Mouse (Mus musculus) forebrain, embryonic 16.5 days (tissue): ENCODE results near the gene Foxf1. TPM values are rescaled to one million over a fixed set of nuclear protein-coding genes. Genes with fewer than 3 reads are reported as not detected.

Experiments
- ATAC-seq: fragments of 200-750 bp; cut with Nextera tagmentation; 2 replicates; pipeline ENCODE4 v1.8.0; 2017; ENCODE audit warnings: mild to moderate bottlenecking, moderate library complexity
- H3K27ac ChIP-seq: fragments of 300-500 bp; sonication (generic); 2 replicates; pipeline ENCODE4 v1.5.1; 2014; ENCODE audit warnings: low read length, control low read depth
- H3K27me3 ChIP-seq: fragments of 300-500 bp; sonication (generic); replicated peaks from 2 replicates; pipeline ENCODE4 v1.6.1; 2014; ENCODE audit warnings: low read length; ENCODE audit not compliant: control insufficient read depth, insufficient read depth
- H3K36me3 ChIP-seq: fragments of 300-500 bp; sonication (generic); 2 replicates; pipeline ENCODE4 v1.6.1; 2014; ENCODE audit not compliant: control insufficient read depth, insufficient read depth
- H3K4me1 ChIP-seq: fragments of 300-500 bp; sonication (generic); replicated peaks from 2 replicates; pipeline ENCODE4 v1.6.1; 2014; ENCODE audit warnings: low read length; ENCODE audit not compliant: control insufficient read depth, insufficient read depth
- H3K4me2 ChIP-seq: fragments of 300-500 bp; sonication (generic); 2 replicates; pipeline ENCODE4 v1.6.1; 2014; ENCODE audit warnings: mild to moderate bottlenecking, low read length, control low read depth
- H3K4me3 ChIP-seq: fragments of 300-500 bp; sonication (generic); replicated peaks from 2 replicates; pipeline ENCODE4 v1.5.1; 2014; ENCODE audit warnings: mild to moderate bottlenecking, low read length, control low read depth
- H3K9ac ChIP-seq: fragments of 300-500 bp; sonication (generic); replicated peaks from 2 replicates; pipeline ENCODE4 v1.6.1; 2014; ENCODE audit warnings: low read depth, low read length, control low read depth
- H3K9me3 ChIP-seq: fragments of 300-500 bp; sonication (generic); 2 replicates; pipeline ENCODE4 v1.6.1; 2016; ENCODE audit warnings: low read length; ENCODE audit not compliant: control insufficient read depth
- WGBS: fragments of 180-500 bp; shearing (Covaris S2); extraction: QIAGEN DNeasy Blood & Tissue Kit; methylation state at CpG from one replicate; pipeline ENCODE4 v1.1.7; 2014; 5-methylcytosine and 5-hydroxymethylcytosine counted together
- polyA plus RNA-seq: library from polyadenylated mRNA; unstranded; fragments of >200 nt; fragmentation: Nextera tagmentation; extraction: Ambion mirVana; gene quantifications from 2 replicates; pipeline ENCODE4 v1.2.1, GENCODE M21; 2015

Gene Foxf1
- polyA plus RNA-seq, 1 experiment from 2014 or later: 0.91 TPM

DNA sequence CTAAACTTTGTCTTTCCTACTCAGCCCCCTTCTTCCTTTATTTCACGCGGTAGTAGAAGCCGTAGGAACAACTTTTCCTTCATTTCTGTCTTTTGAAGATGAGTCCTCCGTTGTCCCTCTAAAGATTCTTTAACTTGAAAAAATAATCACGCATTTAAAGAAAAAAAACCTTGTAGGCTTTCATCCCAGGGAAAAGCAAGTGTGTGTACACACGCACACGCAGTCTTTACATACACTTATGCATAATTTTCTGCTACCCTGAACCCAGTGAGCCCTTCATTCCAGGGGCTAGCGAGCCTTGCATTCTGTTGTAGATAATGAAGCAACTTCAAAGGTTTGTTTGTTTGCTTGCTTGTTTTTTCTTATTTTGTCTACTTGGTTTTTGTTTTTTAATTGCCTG, 4.1 kb downstream of the Foxf1 start:
- Histone ChIP-seq H3K9ac (no peak overlapping the region), H3K27ac (no peak overlapping the region), H3K4me2 (no peak overlapping the region), H3K27me3 (peaks cover 89% of the 10 kb centered on the region), H3K9me3 (no peaks in the 10 kb centered on the region), H3K4me1 (peaks cover 16% of the 10 kb centered on the region), H3K36me3 (no peaks in the 10 kb centered on the region), H3K4me3 (no peak overlapping the region)
- 3% methylated on average over 8 of the region's 8 CpGs for WGBS
- no peak for ATAC-seq

DNA sequence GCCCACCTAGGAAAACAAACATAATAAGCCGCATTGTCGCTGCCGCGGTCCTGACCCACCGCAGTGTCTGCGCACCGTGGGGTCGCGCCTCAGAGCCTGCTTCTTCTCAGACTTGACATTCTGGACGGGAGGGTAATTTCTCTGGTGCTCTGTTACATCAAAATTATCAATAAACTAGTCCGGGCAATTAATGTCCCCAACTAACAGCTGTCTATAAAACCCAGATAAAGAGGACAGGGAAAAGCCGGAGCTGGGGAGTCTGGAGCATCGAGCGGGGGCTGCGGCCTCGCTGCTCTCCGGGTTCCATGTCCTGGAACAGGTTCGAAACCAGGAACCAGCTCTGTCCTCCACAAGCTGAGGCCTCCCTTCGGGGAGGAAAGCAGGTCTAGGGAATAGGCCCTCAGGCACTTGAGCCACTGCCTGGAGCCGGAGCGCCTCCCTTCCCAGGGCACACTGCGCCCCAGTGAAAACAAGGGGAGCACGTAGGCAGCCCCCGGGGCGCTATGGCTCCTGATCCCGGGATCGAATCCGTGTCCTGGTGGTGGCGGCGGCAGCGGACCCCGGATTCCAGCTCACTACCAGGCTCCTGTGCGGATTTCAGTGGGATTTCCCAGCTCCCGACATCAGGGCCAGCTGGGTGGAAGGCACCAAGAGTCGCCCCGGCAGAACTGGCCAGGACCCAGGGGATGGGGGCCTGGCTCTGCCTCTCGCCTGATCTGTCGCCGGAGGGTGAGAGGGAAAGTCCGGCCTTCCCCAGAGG, 4.9 kb downstream of the Foxf1 start:
- H3K9ac ChIP-seq: no peak overlapping the region
- H3K4me1 ChIP-seq: peaks cover 9% of the 10 kb centered on the region
- no peaks in the 10 kb centered on the region for H3K36me3 ChIP-seq
- under 1% methylated on average over 38 of the region's 40 CpGs for WGBS
- no peak overlapping the region for H3K4me3 ChIP-seq
- no peak overlapping the region for H3K4me2 ChIP-seq
- H3K9me3 ChIP-seq: no peaks in the 10 kb centered on the region
- no peak for ATAC-seq
- H3K27ac ChIP-seq: no peak overlapping the region
- peaks cover 88% of the 10 kb centered on the region for H3K27me3 ChIP-seq

DNA sequence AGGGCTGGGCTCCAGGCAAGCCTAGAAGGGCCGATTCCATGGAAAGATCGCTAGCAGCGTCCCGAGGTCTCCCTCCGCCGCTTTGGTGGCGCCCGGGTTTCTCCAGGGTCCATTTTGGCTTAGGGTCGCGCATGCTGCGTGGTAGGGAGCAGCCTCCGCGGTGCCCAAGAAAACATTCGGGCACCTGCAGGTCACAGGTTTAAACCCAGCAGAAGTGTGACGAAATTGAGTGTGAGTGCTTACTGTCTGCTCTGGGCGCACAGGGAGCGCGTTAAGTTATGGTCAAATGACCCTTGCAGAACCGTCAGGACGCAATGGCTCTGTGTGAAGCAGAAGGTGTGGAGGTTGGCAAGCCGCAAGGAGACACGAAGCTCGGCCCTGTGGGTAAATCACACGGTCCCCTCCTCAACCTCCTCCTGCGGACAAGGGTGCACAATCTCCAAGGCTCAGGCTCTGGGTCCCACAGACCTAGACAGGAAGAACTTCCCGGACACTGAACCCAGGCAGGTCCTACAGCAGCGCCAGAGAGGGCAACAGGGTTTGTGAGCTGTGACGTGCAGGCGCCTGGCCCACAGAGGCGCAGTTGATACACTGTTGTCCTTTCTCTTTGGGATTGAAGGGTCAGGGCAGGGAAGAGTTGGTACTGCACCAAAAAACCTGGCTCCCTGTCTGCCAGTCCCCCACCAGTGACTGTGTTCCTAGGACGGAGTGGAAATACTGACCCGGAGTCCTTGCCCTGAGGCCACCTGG, 5.6 kb downstream of the Foxf1 start:
- H3K9ac ChIP-seq: no peak overlapping the region
- no peaks in the 10 kb centered on the region for H3K36me3 ChIP-seq
- H3K27me3 ChIP-seq: peaks cover 82% of the 10 kb centered on the region
- no peak overlapping the region for H3K4me3 ChIP-seq
- H3K9me3 ChIP-seq: no peaks in the 10 kb centered on the region
- no peak overlapping the region for H3K27ac ChIP-seq
- H3K4me1 ChIP-seq: peaks cover 1% of the 10 kb centered on the region; the same call in 1 of the 2 replicates
- ATAC-seq: no peak
- H3K4me2 ChIP-seq: no peak overlapping the region
- whole genome bisulfite sequencing: 2% methylated on average over 32 of the region's 32 CpGs

DNA sequence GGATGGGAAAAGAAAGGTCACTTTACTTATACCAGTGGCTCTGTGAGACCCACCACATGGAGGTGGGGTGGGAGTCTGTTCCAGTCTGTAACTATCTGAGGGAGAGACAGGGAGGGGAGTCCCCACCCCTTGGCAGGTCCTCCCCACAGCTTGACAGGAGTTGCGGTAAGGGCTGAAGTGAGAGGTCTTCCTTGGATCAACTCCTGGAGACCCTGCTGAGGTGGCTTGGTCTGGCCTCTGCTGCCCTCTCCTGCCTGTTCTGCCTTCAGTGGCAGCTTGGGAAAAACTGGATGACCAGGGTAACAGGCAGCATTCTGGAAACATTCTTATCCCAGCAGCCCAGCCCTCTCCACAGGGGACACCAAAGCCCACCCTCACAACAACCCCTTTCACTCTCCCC, 6.5 kb downstream of the Foxf1 start:
- Histone ChIP-seq H3K27me3 (peaks cover 73% of the 10 kb centered on the region), H3K4me2 (no peak overlapping the region), H3K4me1 (no peaks in the 10 kb centered on the region), H3K4me3 (no peak overlapping the region), H3K36me3 (no peaks in the 10 kb centered on the region), H3K9ac (no peak overlapping the region), H3K9me3 (no peaks in the 10 kb centered on the region), H3K27ac (no peak overlapping the region)
- WGBS: 0% methylated on average over 1 of the region's 1 CpGs
- no peak for ATAC-seq

DNA sequence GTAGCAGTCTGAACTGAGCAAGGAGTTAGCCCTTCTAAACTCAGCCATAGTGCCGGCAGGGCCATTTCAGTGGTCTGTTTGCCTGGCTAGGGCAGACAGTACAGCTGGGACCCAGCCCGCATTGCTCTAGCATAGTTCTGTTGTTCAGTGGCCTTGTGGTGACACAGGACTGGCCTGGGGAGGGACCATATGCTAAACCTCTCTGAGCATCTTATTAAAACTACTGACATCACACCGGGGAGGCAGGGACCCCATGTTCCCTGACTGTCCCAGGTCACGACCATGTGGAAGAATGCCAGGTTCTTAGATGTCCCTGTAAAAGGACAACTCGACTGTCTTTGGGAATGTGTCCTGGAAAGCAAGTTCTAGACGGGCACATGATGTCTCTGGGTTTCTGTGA, 8.0 kb downstream of the Foxf1 start:
- Histone ChIP-seq H3K4me1 (no peaks in the 10 kb centered on the region), H3K9ac (no peak overlapping the region), H3K4me2 (no peak overlapping the region), H3K4me3 (no peak overlapping the region), H3K27ac (no peak overlapping the region), H3K36me3 (peaks cover 2% of the 10 kb centered on the region; the same call in 1 of the 2 replicates), H3K9me3 (no peaks in the 10 kb centered on the region), H3K27me3 (peaks cover 61% of the 10 kb centered on the region)
- no peak for ATAC-seq
- 30% methylated on average over 6 of the region's 6 CpGs for WGBS

DNA sequence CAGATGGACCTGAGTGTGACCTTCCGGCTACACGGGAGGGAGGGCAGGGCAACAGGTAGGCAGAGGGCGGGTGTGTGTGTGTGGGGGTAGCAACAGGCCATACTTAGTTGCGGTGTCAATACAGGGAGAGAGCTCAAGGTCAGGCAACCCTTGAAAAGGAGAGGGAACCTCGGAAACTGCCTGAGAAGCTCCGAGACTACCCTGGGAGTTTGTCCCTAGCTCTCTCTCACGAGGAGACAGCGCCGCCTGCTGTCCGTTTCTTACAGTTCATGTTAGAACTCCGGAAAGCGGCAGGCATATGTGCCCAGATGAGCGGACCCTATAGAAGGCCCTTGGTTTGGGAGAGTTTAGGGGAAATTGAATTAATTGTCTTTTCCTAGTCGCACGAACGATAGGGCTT, 8.4 kb downstream of the Foxf1 start:
- WGBS: 3% methylated on average over 16 of the region's 16 CpGs
- peaks cover 5% of the 10 kb centered on the region; the same call in 1 of the 2 replicates for H3K36me3 ChIP-seq
- no peak overlapping the region for H3K4me3 ChIP-seq
- no peaks in the 10 kb centered on the region for H3K4me1 ChIP-seq
- peak; percentile 69 for ATAC-seq
- H3K4me2 ChIP-seq: no peak overlapping the region
- H3K9me3 ChIP-seq: no peaks in the 10 kb centered on the region
- H3K27ac ChIP-seq: no peak overlapping the region
- peaks cover 56% of the 10 kb centered on the region for H3K27me3 ChIP-seq
- H3K9ac ChIP-seq: no peak overlapping the region

DNA sequence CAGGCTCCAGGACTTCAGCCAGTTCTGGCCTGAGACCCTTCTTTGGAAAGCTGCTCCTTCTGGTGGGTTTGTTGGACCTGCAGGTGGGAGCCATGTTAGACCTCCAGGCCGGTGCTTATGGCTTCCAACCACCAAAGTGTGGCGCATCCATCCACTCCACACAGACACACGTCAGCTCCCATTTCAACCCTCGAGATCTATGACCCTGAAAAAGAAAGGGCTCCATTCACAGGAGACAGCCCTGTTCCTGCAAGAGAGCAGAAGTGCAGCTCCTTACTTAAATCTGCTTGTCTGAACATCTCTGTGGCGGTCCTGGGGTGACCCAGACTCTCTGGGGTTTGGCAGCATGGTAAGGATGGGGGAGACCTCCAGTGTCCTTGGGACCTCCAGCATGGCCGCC, 9.3 kb downstream of the Foxf1 start:
- Histone ChIP-seq H3K9ac (no peak overlapping the region), H3K27me3 (peaks cover 49% of the 10 kb centered on the region), H3K4me1 (no peaks in the 10 kb centered on the region), H3K4me3 (no peak overlapping the region), H3K9me3 (no peaks in the 10 kb centered on the region), H3K36me3 (peaks cover 9% of the 10 kb centered on the region), H3K27ac (no peak overlapping the region), H3K4me2 (no peak overlapping the region)
- ATAC-seq: no peak
- 62% methylated on average over 6 of the region's 6 CpGs for WGBS

DNA sequence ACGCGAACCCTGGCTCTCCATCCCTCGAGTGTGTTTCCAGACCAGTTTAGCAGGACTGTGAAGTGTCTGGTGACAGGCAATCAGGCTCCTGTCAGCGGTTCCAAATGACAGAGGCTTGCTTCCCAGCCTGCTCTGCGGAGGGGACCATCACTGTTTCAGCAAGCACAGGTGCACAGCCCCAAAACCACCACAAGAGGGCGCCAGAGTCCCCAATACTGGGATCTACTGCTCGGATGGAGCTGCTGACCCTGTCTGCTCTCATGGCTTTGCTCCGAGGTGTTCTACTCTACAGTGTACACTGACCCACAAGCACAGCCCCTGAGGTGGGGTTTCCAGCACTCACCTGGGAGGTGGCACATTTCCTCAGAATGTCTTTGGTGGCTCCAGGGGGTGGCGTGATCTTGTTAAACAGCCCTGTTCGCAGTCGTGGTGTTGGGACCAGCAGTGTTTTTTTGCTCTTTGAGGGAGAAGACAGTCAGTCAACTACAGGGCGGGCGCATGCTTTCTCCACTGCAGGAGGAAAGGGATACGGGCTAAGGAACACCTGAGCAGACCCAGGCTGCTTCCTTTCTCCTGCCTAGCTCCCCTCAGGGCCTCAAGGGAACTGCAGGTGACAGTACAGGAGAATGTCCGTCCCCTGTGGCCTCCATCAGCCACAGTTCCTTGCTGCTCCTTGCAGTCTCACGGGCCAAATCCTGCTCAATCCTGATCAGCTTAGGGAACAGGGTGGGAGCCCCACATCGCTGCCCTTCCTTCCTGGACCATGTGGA, 20.0 kb downstream of the Foxf1 start:
- Histone ChIP-seq H3K27me3 (no peaks in the 10 kb centered on the region), H3K27ac (no peak overlapping the region), H3K36me3 (peaks cover 15% of the 10 kb centered on the region), H3K9ac (no peak overlapping the region), H3K4me2 (no peak overlapping the region), H3K4me3 (no peak overlapping the region), H3K9me3 (no peaks in the 10 kb centered on the region), H3K4me1 (peaks cover 10% of the 10 kb centered on the region)
- 51% methylated on average over 17 of the region's 17 CpGs for WGBS
- 0 out of 2 replicates have a peak, but pooled peaks have one; percentile 15 for ATAC-seq
